Mouse (Mus musculus): Measurements from ENCODE around the gene Marf1.

DNA sequence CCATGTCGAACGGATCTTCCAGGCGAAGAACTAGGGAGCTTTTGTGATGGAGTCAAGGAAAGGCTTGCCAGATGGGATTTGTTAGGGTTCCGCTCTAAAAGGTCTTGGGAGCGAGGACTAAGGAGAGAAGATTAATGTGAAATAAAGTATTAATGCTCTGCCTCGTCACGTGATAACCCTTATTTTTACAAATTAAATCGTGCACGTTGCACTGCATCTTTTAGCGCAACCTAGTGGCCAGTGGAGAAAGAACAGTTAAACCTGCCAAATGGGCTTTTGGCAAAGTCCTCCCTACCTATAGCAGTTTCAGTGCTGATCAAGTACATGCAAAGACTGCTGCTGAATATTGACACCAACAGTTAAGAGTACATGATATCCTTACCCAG lies 3.4 kb downstream of the Marf1 start:
- no peak for TF ChIP-seq POLR2A (IDR thresholded peaks at IDR 0.05; ENCODE audit: borderline replicate concordance, extremely low read depth, insufficient read depth, insufficient read length, poor library complexity, severe bottlenecking)
- peak; percentile 73; the same call in 1 of the 2 replicates for TF ChIP-seq CTCF (IDR thresholded peaks at IDR 0.05; ENCODE audit: borderline replicate concordance, extremely low read depth, insufficient read depth, insufficient read length)

Data from brain, embryonic 14.5 days (tissue).